Mouse (Mus musculus) WW6 (cell line): ENCODE measurements at regions not wholly inside any gene's neighbourhood (a gene's known extent, or its start where the extent isn't known, plus 50 kb on each side); places are given as distances from the start of the nearest gene placed in this dataset.

ENCODE experiments used
- DNase-seq: peaks from one replicate; pipeline ENCODE4 v3.0.0-alpha.2; 2013; ENCODE audit warnings: low read depth, low spot score

- DNase-seq = no peak
Observed at GRCm38 (mm10) chr13:84644024-84644423, 421.9 kb downstream of the Tmem161b start.

GRCm38 (mm10) chr13:84646899-84647298 is 424.8 kb downstream of the Tmem161b start:
- DNase-seq = no peak

- DNase-seq = no peak
Observed at GRCm38 (mm10) chr13:84648056-84648455, 426.0 kb downstream of the Tmem161b start.

GRCm38 (mm10) chr13:84663967-84664366 is 441.9 kb downstream of the Tmem161b start:
- DNase-seq = no peak

- DNase-seq = no peak
Observed at GRCm38 (mm10) chr13:84680971-84681370, 458.9 kb downstream of the Tmem161b start.

GRCm38 (mm10) chr13:84685930-84686329 is 463.8 kb downstream of the Tmem161b start:
- DNase-seq = no peak

GRCm38 (mm10) chr13:84693462-84693861 is 471.4 kb downstream of the Tmem161b start:
- no peak for DNase-seq

- no peak for DNase-seq
Observed at GRCm38 (mm10) chr13:84698472-84699080, 476.5 kb downstream of the Tmem161b start.

- DNase-seq = no peak
Observed at GRCm38 (mm10) chr13:84741231-84741630, 448.0 kb upstream of the Ccnh start.

- no peak for DNase-seq
Observed at GRCm38 (mm10) chr13:84748331-84748730, 440.9 kb upstream of the Ccnh start.

- no peak for DNase-seq
Observed at GRCm38 (mm10) chr13:84749214-84749613, 440.0 kb upstream of the Ccnh start.

GRCm38 (mm10) chr13:84750136-84750535 is 439.1 kb upstream of the Ccnh start:
- no peak for DNase-seq

- no peak for DNase-seq
Observed at GRCm38 (mm10) chr13:84751576-84752490, 437.4 kb upstream of the Ccnh start.

GRCm38 (mm10) chr13:84752491-84752820 is 436.8 kb upstream of the Ccnh start:
- no peak for DNase-seq

- DNase-seq = no peak
Observed at GRCm38 (mm10) chr13:84753751-84754500, 435.3 kb upstream of the Ccnh start.

- no peak for DNase-seq
Observed at GRCm38 (mm10) chr13:84754821-84755725, 434.1 kb upstream of the Ccnh start.

- DNase-seq = no peak
Observed at GRCm38 (mm10) chr13:84756796-84757335, 432.3 kb upstream of the Ccnh start.

GRCm38 (mm10) chr13:84757896-84758567 is 431.2 kb upstream of the Ccnh start:
- no peak for DNase-seq

GRCm38 (mm10) chr13:84758568-84758900 is 430.7 kb upstream of the Ccnh start:
- DNase-seq = peak; percentile 22

- DNase-seq = no peak
Observed at GRCm38 (mm10) chr13:84759061-84759460, 430.1 kb upstream of the Ccnh start.

GRCm38 (mm10) chr13:84760471-84760870 is 428.7 kb upstream of the Ccnh start:
- DNase-seq = no peak
